Mouse (Mus musculus) liver, embryonic 16.5 days (tissue): Measurements from ENCODE around the gene Astn1. TPM values are rescaled to one million over a fixed set of nuclear protein-coding genes. Genes with fewer than 3 reads are reported as not detected.

Experiments
- ATAC-seq: fragments of 200-750 bp; cut with Nextera tagmentation; 2 replicates; pipeline ENCODE4 v1.8.0; 2017; ENCODE audit warnings: low read depth, mild to moderate bottlenecking, moderate number of reproducible peaks, moderate library complexity
- H3K27ac ChIP-seq: fragments of 300-500 bp; sonication (generic); 2 replicates; pipeline ENCODE4 v1.5.1; 2014; ENCODE audit warnings: mild to moderate bottlenecking, low read length
- H3K27me3 ChIP-seq: fragments of 300-500 bp; sonication (generic); 2 replicates; pipeline ENCODE4 v1.6.1; 2014; ENCODE audit warnings: low read depth, low read length, mixed read lengths; ENCODE audit not compliant: control insufficient read depth, insufficient read depth
- H3K36me3 ChIP-seq: fragments of 300-500 bp; sonication (generic); 2 replicates; pipeline ENCODE4 v1.6.1; 2014; ENCODE audit warnings: mild to moderate bottlenecking; ENCODE audit not compliant: control insufficient read depth, insufficient read depth
- H3K4me1 ChIP-seq: fragments of 300-500 bp; sonication (generic); 2 replicates; pipeline ENCODE4 v1.6.1; 2014; ENCODE audit warnings: low read depth, low read length, mixed read lengths; ENCODE audit not compliant: control insufficient read depth
- H3K4me2 ChIP-seq: fragments of 300-500 bp; sonication (generic); 2 replicates; pipeline ENCODE4 v1.6.1; 2014; ENCODE audit warnings: low read depth, low read length, mixed read lengths
- H3K4me3 ChIP-seq: fragments of 300-500 bp; sonication (generic); 2 replicates; pipeline ENCODE4 v1.5.1; 2014; ENCODE audit warnings: low read depth, mild to moderate bottlenecking, low read length
- H3K9ac ChIP-seq: fragments of 300-500 bp; sonication (generic); 2 replicates; pipeline ENCODE4 v1.6.1; 2014; ENCODE audit warnings: low read depth, low read length
- H3K9me3 ChIP-seq: fragments of 300-500 bp; sonication (generic); replicated peaks from 2 replicates; pipeline ENCODE4 v1.6.1; 2016; ENCODE audit warnings: low read length; ENCODE audit not compliant: control insufficient read depth
- WGBS: fragments of 180-500 bp; shearing (Covaris S2); extraction: QIAGEN DNeasy Blood & Tissue Kit; methylation state at CpG from one replicate; pipeline ENCODE4 v1.1.7; 2014; ENCODE audit not compliant: insufficient replicate concordance; 5-methylcytosine and 5-hydroxymethylcytosine counted together
- polyA plus RNA-seq: library from polyadenylated mRNA; unstranded; fragments of >200 nt; fragmentation: Nextera tagmentation; extraction: Ambion mirVana; gene quantifications from 2 replicates; pipeline ENCODE4 v1.2.1, GENCODE M21; 2015

The Astn1 gene
- polyA plus RNA-seq, 1 experiment from 2014 or later: not detected

DNA sequence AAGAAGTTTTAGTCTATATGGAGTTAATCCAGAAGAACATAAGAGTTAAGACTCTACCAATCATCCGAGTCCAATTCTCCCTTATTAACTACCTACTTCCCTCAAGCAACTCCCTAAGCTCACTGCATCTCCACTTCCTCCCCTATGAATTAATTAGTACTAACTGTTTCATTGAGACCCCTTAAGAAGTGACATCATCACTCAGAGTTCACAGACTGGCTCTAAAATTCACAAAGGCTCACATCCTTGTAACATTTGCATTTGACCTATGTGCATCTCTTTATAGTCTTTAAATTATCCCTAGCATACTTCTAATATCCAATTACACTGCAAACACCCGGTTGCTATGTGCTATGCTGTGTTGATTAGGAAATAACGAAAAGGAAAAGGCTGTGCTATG, 174.1 kb downstream of the Astn1 start:
- ATAC-seq: no peak
- 42% methylated on average over 3 of the region's 3 CpGs for WGBS
- Histone ChIP-seq H3K9me3 (no peaks in the 10 kb centered on the region), H3K36me3 (no peaks in the 10 kb centered on the region), H3K9ac (no peak overlapping the region), H3K4me3 (no peak overlapping the region), H3K27ac (no peak overlapping the region), H3K27me3 (no peaks in the 10 kb centered on the region), H3K4me2 (no peak overlapping the region), H3K4me1 (no peaks in the 10 kb centered on the region)

GRCm38 (mm10) chr1:158536867-158537266, 174.8 kb downstream of the Astn1 start:
- H3K9me3 ChIP-seq: no peaks in the 10 kb centered on the region
- no peak for ATAC-seq
- H3K27me3 ChIP-seq: no peaks in the 10 kb centered on the region
- no peaks in the 10 kb centered on the region for H3K36me3 ChIP-seq
- no peak overlapping the region for H3K4me3 ChIP-seq
- no peak overlapping the region for H3K4me2 ChIP-seq
- WGBS: 32% methylated on average over 1 of the region's 1 CpGs
- no peak overlapping the region for H3K9ac ChIP-seq
- no peak overlapping the region for H3K27ac ChIP-seq
- no peaks in the 10 kb centered on the region for H3K4me1 ChIP-seq

DNA sequence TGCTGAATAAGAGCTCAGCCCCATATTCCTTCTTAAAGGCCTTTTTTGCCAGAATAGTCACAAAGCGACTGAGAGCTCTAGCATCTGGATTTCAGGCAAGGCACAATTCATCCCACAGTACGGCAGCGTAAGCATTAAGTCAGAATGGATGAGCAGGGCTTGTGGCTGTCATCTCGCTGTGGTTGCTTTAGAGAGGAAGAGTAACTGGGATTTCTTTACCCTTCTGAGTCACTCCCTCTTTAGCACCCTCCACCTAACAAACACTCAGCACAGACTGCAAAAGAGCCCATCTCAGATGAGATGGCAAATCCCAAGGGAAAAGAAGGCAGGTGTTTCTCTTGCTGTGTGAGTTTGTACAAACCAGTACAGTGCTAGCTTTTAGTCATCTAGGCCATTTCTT, 183.0 kb downstream of the Astn1 start:
- H3K4me3 ChIP-seq: no peak overlapping the region
- no peaks in the 10 kb centered on the region for H3K36me3 ChIP-seq
- no peak overlapping the region for H3K27ac ChIP-seq
- no peaks in the 10 kb centered on the region for H3K9me3 ChIP-seq
- H3K27me3 ChIP-seq: no peaks in the 10 kb centered on the region
- H3K4me2 ChIP-seq: no peak overlapping the region
- no peak overlapping the region for H3K9ac ChIP-seq
- WGBS: 70% methylated on average over 4 of the region's 4 CpGs
- ATAC-seq: no peak
- no peaks in the 10 kb centered on the region for H3K4me1 ChIP-seq

- Histone ChIP-seq H3K9me3 (no peaks in the 10 kb centered on the region), H3K36me3 (no peaks in the 10 kb centered on the region), H3K4me3 (no peak overlapping the region), H3K27me3 (no peaks in the 10 kb centered on the region), H3K27ac (no peak overlapping the region), H3K4me1 (no peaks in the 10 kb centered on the region), H3K9ac (no peak overlapping the region), H3K4me2 (no peak overlapping the region)
- no peak for ATAC-seq
- WGBS: 64% methylated on average over 4 of the region's 4 CpGs
Measured at GRCm38 (mm10) chr1:158546513-158546912, 184.4 kb downstream of the Astn1 start.

GRCm38 (mm10) chr1:158547592-158548211, 185.6 kb downstream of the Astn1 start:
- ATAC-seq: no peak
- H3K27me3 ChIP-seq: no peaks in the 10 kb centered on the region
- H3K4me1 ChIP-seq: no peaks in the 10 kb centered on the region
- H3K4me2 ChIP-seq: no peak overlapping the region
- no peaks in the 10 kb centered on the region for H3K36me3 ChIP-seq
- no peak overlapping the region for H3K9ac ChIP-seq
- no peak overlapping the region for H3K4me3 ChIP-seq
- no peaks in the 10 kb centered on the region for H3K9me3 ChIP-seq
- H3K27ac ChIP-seq: no peak overlapping the region
- WGBS: 37% methylated on average over 3 of the region's 3 CpGs

DNA sequence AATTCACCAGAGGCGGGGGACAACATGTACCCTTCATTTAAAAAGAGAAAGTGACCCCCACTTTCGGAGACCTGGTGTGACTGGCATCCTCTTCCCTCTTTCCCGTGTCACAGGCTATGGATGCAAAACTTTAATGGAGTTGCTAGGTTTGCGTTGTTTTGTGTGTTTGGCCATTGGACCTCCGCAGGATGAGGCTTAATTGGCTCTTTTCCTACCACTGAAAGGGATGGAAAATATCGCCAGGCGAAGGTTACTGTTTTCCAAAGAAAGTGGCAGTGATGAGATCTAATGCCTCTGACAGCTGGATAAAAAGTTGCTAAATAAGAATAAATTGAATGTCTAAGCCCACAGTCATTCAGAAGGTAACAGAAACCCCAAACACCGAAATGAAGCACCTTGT, 186.2 kb downstream of the Astn1 start:
- Histone ChIP-seq H3K4me2 (no peak overlapping the region), H3K9ac (no peak overlapping the region), H3K36me3 (no peaks in the 10 kb centered on the region), H3K9me3 (no peaks in the 10 kb centered on the region), H3K27ac (no peak overlapping the region), H3K27me3 (no peaks in the 10 kb centered on the region), H3K4me3 (no peak overlapping the region), H3K4me1 (no peaks in the 10 kb centered on the region)
- WGBS: 75% methylated on average over 8 of the region's 8 CpGs
- ATAC-seq: no peak

GRCm38 (mm10) chr1:158549616-158550015, 187.5 kb downstream of the Astn1 start:
- no peak overlapping the region for H3K27ac ChIP-seq
- no peak for ATAC-seq
- no peak overlapping the region for H3K9ac ChIP-seq
- H3K4me3 ChIP-seq: no peak overlapping the region
- 69% methylated on average over 2 of the region's 2 CpGs for WGBS
- H3K4me1 ChIP-seq: no peaks in the 10 kb centered on the region
- no peaks in the 10 kb centered on the region for H3K36me3 ChIP-seq
- no peak overlapping the region for H3K4me2 ChIP-seq
- H3K27me3 ChIP-seq: no peaks in the 10 kb centered on the region
- no peaks in the 10 kb centered on the region for H3K9me3 ChIP-seq

DNA sequence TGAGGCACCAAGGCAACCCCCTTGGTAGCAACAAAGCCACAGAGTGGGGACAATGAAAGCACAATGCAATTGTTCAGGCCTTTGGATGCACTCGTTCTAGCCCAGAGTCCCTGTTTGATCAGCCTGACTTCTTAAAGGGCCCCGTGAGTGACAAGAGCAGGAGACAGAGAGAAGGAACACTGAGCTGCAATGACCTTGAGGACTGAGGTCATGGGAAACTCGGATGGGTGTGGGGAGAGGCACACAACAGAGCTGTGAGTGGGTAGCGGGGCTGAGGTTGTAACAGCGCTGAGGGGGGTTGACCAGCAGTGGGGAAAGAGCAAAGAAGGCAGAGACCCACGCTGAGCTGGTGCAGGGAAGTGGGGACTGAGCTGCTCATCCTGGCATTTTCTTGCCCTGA, 189.9 kb downstream of the Astn1 start:
- ATAC-seq: no peak
- H3K9me3 ChIP-seq: no peaks in the 10 kb centered on the region
- WGBS: 52% methylated on average over 6 of the region's 6 CpGs

GRCm38 (mm10) chr1:158553341-158553740, 191.3 kb downstream of the Astn1 start:
- 70% methylated on average over 6 of the region's 6 CpGs for WGBS
- Histone ChIP-seq H3K36me3 (no peaks in the 10 kb centered on the region), H3K27me3 (no peaks in the 10 kb centered on the region), H3K9me3 (no peaks in the 10 kb centered on the region), H3K4me3 (no peak overlapping the region), H3K27ac (no peak overlapping the region), H3K4me1 (no peaks in the 10 kb centered on the region), H3K4me2 (no peak overlapping the region), H3K9ac (no peak overlapping the region)
- no peak for ATAC-seq

More for the DNA sequence above, 189.9 kb downstream of the Astn1 start:
- no peaks in the 10 kb centered on the region for H3K4me1 ChIP-seq
- H3K27ac ChIP-seq: no peak overlapping the region
- H3K36me3 ChIP-seq: no peaks in the 10 kb centered on the region
- H3K9ac ChIP-seq: no peak overlapping the region
- H3K27me3 ChIP-seq: no peaks in the 10 kb centered on the region
- H3K4me2 ChIP-seq: no peak overlapping the region
- no peak overlapping the region for H3K4me3 ChIP-seq
